Mouse (Mus musculus): ENCODE measurements at regions not wholly inside any gene's neighbourhood (a gene's known extent, or its start where the extent isn't known, plus 50 kb on each side); places are given as distances from the start of the nearest gene placed in this dataset.
"Not testable (repeated sequence)": the region's sequence is repeated elsewhere in the genome, so short reads cannot be mapped to it uniquely, and the experiment has no call there.

- Histone ChIP-seq H3K36me3 (ENCODE audit: control insufficient read depth, insufficient read depth, low read length) (no peaks in the 10 kb centered on the region), H3K4me3 (ENCODE audit: control insufficient read depth, low read depth, low read length) (no peak overlapping the region), H3K4me1 (ENCODE audit: control insufficient read depth, insufficient read depth, low read length) (no peaks in the 10 kb centered on the region), H3K27ac (ENCODE audit: control insufficient read depth, insufficient read depth, low read depth, low read length) (no peak overlapping the region), H3K27me3 (ENCODE audit: control insufficient read depth, insufficient read depth, low read length) (no peaks in the 10 kb centered on the region)
- TF ChIP-seq POLR2A (IDR thresholded peaks at IDR 0.05; ENCODE audit: control insufficient read depth, low read depth, low read length) (no peak), CTCF (IDR thresholded peaks at IDR 0.05; ENCODE audit: control insufficient read depth, insufficient read depth, insufficient replicate concordance, low read depth, low read length) (no peak)
These were observed 209.3 kb downstream of the Plxna1 start for GRCm38 (mm10) chr6:89153027-89153662.

GRCm38 (mm10) chr6:89157501-89157900 lies 204.9 kb downstream of the Plxna1 start:
- Histone ChIP-seq H3K4me1 (ENCODE audit: control insufficient read depth, insufficient read depth, low read length) (no peaks in the 10 kb centered on the region), H3K27me3 (ENCODE audit: control insufficient read depth, insufficient read depth, low read length) (no peaks in the 10 kb centered on the region), H3K27ac (ENCODE audit: control insufficient read depth, insufficient read depth, low read depth, low read length) (no peak overlapping the region), H3K4me3 (ENCODE audit: control insufficient read depth, low read depth, low read length) (no peak overlapping the region), H3K36me3 (ENCODE audit: control insufficient read depth, insufficient read depth, low read length) (no peaks in the 10 kb centered on the region)
- no peak for TF ChIP-seq POLR2A (IDR thresholded peaks at IDR 0.05; ENCODE audit: control insufficient read depth, low read depth, low read length)
- TF ChIP-seq CTCF (IDR thresholded peaks at IDR 0.05; ENCODE audit: control insufficient read depth, insufficient read depth, insufficient replicate concordance, low read depth, low read length): no peak

GRCm38 (mm10) chr6:89160051-89160450 lies 202.4 kb downstream of the Plxna1 start:
- TF ChIP-seq POLR2A (IDR thresholded peaks at IDR 0.05; ENCODE audit: control insufficient read depth, low read depth, low read length): no peak
- TF ChIP-seq CTCF (IDR thresholded peaks at IDR 0.05; ENCODE audit: control insufficient read depth, insufficient read depth, insufficient replicate concordance, low read depth, low read length): no peak
- Histone ChIP-seq H3K27me3 (ENCODE audit: control insufficient read depth, insufficient read depth, low read length) (no peaks in the 10 kb centered on the region), H3K4me3 (ENCODE audit: control insufficient read depth, low read depth, low read length) (no peak overlapping the region), H3K36me3 (ENCODE audit: control insufficient read depth, insufficient read depth, low read length) (no peaks in the 10 kb centered on the region), H3K4me1 (ENCODE audit: control insufficient read depth, insufficient read depth, low read length) (no peaks in the 10 kb centered on the region), H3K27ac (ENCODE audit: control insufficient read depth, insufficient read depth, low read depth, low read length) (no peak overlapping the region)

- no peaks in the 10 kb centered on the region for H3K4me1 ChIP-seq (ENCODE audit: control insufficient read depth, insufficient read depth, low read length)
- no peaks in the 10 kb centered on the region for H3K36me3 ChIP-seq (ENCODE audit: control insufficient read depth, insufficient read depth, low read length)
- no peak overlapping the region for H3K4me3 ChIP-seq (ENCODE audit: control insufficient read depth, low read depth, low read length)
- no peak overlapping the region for H3K27ac ChIP-seq (ENCODE audit: control insufficient read depth, insufficient read depth, low read depth, low read length)
- no peaks in the 10 kb centered on the region for H3K27me3 ChIP-seq (ENCODE audit: control insufficient read depth, insufficient read depth, low read length)
- TF ChIP-seq POLR2A (IDR thresholded peaks at IDR 0.05; ENCODE audit: control insufficient read depth, low read depth, low read length) (no peak), CTCF (IDR thresholded peaks at IDR 0.05; ENCODE audit: control insufficient read depth, insufficient read depth, insufficient replicate concordance, low read depth, low read length) (no peak)
These were observed 200.7 kb downstream of the Plxna1 start for GRCm38 (mm10) chr6:89161746-89162145.

GRCm38 (mm10) chr6:89169520-89169919 lies 192.9 kb downstream of the Plxna1 start:
- no peak overlapping the region for H3K27ac ChIP-seq (ENCODE audit: control insufficient read depth, insufficient read depth, low read depth, low read length)
- no peaks in the 10 kb centered on the region for H3K27me3 ChIP-seq (ENCODE audit: control insufficient read depth, insufficient read depth, low read length)
- TF ChIP-seq CTCF (IDR thresholded peaks at IDR 0.05; ENCODE audit: control insufficient read depth, insufficient read depth, insufficient replicate concordance, low read depth, low read length) (no peak), POLR2A (IDR thresholded peaks at IDR 0.05; ENCODE audit: control insufficient read depth, low read depth, low read length) (no peak)
- H3K4me1 ChIP-seq (ENCODE audit: control insufficient read depth, insufficient read depth, low read length): no peaks in the 10 kb centered on the region
- H3K36me3 ChIP-seq (ENCODE audit: control insufficient read depth, insufficient read depth, low read length): no peaks in the 10 kb centered on the region
- no peak overlapping the region for H3K4me3 ChIP-seq (ENCODE audit: control insufficient read depth, low read depth, low read length)

GRCm38 (mm10) chr6:89184920-89185319 lies 177.5 kb downstream of the Plxna1 start:
- H3K27me3 ChIP-seq (ENCODE audit: control insufficient read depth, insufficient read depth, low read length); H3K4me3 ChIP-seq (ENCODE audit: control insufficient read depth, low read depth, low read length); H3K36me3 ChIP-seq (ENCODE audit: control insufficient read depth, insufficient read depth, low read length); H3K4me1 ChIP-seq (ENCODE audit: control insufficient read depth, insufficient read depth, low read length); H3K27ac ChIP-seq (ENCODE audit: control insufficient read depth, insufficient read depth, low read depth, low read length): not testable (repeated sequence)

- H3K27me3 ChIP-seq (ENCODE audit: control insufficient read depth, insufficient read depth, low read length); H3K27ac ChIP-seq (ENCODE audit: control insufficient read depth, insufficient read depth, low read depth, low read length); H3K4me3 ChIP-seq (ENCODE audit: control insufficient read depth, low read depth, low read length); H3K36me3 ChIP-seq (ENCODE audit: control insufficient read depth, insufficient read depth, low read length); H3K4me1 ChIP-seq (ENCODE audit: control insufficient read depth, insufficient read depth, low read length): not testable (repeated sequence)
These were observed 161.7 kb downstream of the Plxna1 start for GRCm38 (mm10) chr6:89200514-89201284.

GRCm38 (mm10) chr6:89215021-89215420 lies 147.4 kb downstream of the Plxna1 start:
- H3K4me3 ChIP-seq (ENCODE audit: control insufficient read depth, low read depth, low read length): no peak overlapping the region
- H3K36me3 ChIP-seq (ENCODE audit: control insufficient read depth, insufficient read depth, low read length): no peaks in the 10 kb centered on the region
- H3K27me3 ChIP-seq (ENCODE audit: control insufficient read depth, insufficient read depth, low read length): no peaks in the 10 kb centered on the region
- TF ChIP-seq POLR2A (IDR thresholded peaks at IDR 0.05; ENCODE audit: control insufficient read depth, low read depth, low read length): no peak
- no peak for TF ChIP-seq CTCF (IDR thresholded peaks at IDR 0.05; ENCODE audit: control insufficient read depth, insufficient read depth, insufficient replicate concordance, low read depth, low read length)
- H3K4me1 ChIP-seq (ENCODE audit: control insufficient read depth, insufficient read depth, low read length): no peaks in the 10 kb centered on the region
- no peak overlapping the region for H3K27ac ChIP-seq (ENCODE audit: control insufficient read depth, insufficient read depth, low read depth, low read length)

All from testis, adult 2 months (tissue).